Mouse (Mus musculus) pancreas, adult 10 weeks (tissue): ENCODE results near the gene Gemin2. TPM values are rescaled to one million over a fixed set of nuclear protein-coding genes. Genes with fewer than 3 reads are reported as not detected.

ENCODE experiments used
- polyA plus RNA-seq: library from polyadenylated mRNA; stranded (reverse); fragments of 350-450 nt; fragmentation: Illumina TruSeq; extraction: RNeasy Lipid Tissue Mini Kit (QIAGEN cat#74804); gene quantifications from one replicate; pipeline ENCODE4 v1.2.3, GENCODE M21; 2015; ENCODE audit warnings: low read depth, low replicate concordance; ENCODE audit not compliant: insufficient read depth

The Gemin2 gene
- polyA plus RNA-seq: 3.0 TPM

DNA sequence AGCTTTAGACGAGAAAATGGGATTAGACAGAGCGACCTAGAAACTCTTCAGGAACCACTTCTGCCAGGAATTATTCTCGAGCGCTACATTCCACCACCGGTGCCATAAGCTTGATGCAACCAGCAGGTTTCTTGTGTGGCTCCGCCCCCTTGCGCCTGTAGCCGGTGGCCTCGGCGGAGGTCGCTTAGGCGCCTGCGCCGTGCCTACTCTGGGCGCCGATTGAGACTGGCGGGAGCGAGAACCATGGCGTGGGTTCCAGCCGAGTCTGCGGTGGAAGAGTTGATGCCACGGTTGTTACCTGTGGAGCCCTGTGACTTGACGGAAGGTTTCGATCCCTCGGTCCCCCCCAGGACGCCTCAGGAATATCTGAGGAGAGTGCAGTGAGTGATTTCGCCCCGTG, at the start of gene Gemin2:
Gene Gemin2, plus strand, starts transcription at position 160 of the 400 bp plus-strand sequence.

DNA sequence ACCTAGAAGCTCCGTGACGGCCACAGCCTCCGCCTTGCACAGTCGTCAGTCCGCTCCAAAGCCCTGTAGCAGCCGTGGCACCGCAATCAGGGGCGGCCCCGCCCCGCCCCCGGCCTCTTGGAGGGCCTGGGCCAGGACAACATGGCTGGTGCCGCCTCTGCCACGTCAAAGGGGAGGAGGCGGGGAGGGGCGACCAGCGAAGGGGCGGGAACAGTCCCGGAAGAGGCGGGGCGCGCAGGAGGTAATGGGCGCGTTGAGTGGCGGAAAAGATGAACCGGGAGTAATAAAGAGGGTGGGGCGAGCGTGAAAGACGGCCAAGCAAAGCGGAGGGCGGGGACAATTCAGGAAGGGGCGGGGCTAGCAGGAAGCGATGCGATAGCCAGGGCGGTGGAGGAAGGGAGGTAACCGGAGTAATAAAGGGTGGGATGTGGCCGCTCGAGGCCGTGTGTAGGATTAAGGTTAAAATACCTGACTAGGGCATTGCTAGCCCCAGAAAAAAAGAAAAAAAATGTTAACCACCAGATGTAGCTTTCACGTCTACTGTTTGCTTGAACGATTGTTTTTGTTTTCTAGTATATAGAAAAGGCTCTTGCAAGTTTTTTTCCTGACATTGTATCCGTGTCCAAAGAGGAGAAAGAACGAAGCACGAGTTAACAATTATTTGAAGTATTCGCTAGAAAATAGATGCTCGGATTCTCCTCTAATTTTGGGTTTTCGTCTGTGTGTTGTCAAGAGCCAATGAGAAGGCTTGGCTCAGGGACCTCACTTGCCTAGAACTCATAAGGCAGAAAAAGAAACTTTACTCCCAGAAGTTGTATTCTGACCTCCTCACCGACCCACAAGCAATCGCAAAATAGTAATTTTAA, 1.1 kb upstream of the Gemin2 start, which contains the start of gene Sec23a:
Gene Sec23a, minus strand, starts transcription at position 174 of the 866 bp plus-strand sequence.

DNA sequence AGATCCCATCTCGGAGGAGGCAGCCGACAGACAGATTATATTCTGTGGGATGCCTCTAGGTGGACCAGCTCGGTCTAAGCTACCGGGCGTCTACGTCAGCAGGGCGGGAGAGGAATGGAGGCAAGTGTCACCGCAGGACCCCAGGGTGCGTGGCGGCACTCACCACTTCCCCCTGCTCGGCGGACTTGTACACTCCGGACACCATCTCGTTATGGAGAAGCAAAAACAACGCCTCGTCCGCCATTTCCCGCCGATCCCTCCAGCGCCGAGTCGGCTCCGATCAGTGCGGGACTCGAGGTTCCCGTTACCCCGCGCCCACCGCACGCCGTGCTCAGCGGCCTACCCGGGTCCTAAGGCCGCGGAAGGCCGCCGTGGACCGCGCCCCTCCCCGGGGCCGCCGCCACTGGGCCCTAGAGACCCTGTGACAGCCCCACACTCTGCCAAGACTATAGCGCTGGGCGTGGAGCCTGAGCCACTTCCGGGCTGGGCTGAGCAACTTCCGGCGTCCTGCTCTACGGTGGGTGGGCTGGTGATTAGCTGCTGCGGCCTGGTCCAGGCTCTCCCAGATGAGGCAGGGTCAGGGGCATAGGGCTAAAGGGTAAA, 47.9 kb downstream of the Gemin2 start, which contains the start of gene Trappc6b:
Gene Trappc6b, minus strand, starts transcription at position 480 of the 603 bp plus-strand sequence.

DNA sequence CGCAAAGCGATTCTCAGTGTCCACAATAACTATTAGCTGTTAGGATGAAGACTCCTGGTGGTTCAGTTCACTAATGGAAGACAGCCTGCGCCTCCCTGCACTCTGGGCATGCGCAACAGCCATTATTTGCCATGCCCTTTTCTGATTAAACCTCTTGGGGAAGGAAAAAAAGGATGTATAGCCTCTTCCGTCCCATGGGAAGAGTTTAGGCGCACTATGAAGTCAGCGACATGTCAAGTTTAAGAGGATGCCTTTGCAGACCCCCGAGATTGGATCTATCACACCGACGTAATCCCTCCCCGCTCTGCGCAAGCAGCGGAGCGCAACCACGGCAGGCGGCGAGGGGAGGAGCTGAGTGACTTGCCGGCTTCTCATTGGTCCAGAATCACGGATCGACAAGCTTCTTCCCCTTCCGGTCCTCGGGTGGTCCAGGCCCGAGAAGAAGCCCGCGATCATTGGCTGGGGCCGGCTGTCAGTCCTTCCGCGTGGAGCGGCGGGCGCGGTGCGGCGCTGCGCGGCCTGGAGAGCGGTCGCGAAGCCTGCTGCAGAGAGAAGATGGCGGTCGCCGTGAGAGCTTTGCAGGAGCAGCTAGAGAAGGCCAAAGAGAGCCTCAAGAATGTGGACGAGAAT, 53.4 kb downstream of the Gemin2 start, which contains the start of gene Pnn:
Gene Pnn, plus strand, starts transcription at position 437 of the 630 bp plus-strand sequence.

Other genes with a start within 250 kb of the Gemin2 start
- 7.0 TPM for gene Sec23a, start 1.4 kb upstream of the Gemin2 start, polyA plus RNA-seq
- 25.4 TPM for gene Trappc6b, start 48.1 kb downstream of the Gemin2 start, polyA plus RNA-seq
- gene Pnn, start 53.5 kb downstream of the Gemin2 start, polyA plus RNA-seq: 21.1 TPM
- gene Mia2, start 82.4 kb downstream of the Gemin2 start, polyA plus RNA-seq: 34.4 TPM
- 5.0 TPM for gene Fbxo33, start 206.3 kb downstream of the Gemin2 start, polyA plus RNA-seq